Mouse (Mus musculus): ENCODE results near the gene Fbxo9.
"Not testable (repeated sequence)": the region's sequence is repeated elsewhere in the genome, so short reads cannot be mapped to it uniquely, and the experiment has no call there.

Fbxo9 gene

GRCm38 (mm10) chr9:78107912-78108795 is 711 bp downstream of the Fbxo9 start:
- DNase-seq (ENCODE audit: low spot score in 2 of 2) = peak; percentile 66 to 70

DNA sequence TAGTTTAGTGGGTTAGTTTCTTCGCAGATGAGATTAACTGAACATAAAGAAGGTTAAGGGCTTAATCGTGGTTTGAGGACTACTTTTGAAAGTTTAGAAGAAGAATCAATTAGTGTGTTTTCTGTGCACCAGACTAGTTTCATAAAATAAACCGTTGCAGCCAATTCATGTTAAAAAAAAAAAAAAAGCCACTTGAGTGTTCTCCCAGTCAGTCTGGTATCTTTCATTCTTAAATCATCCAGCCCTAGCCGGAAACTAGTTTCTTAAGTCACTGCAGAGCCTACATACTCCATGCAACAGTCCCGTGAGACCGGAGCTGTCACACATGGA is 1.3 kb downstream of the Fbxo9 start:
- no peak for DNase-seq (ENCODE audit: low spot score in 2 of 2)

DNA sequence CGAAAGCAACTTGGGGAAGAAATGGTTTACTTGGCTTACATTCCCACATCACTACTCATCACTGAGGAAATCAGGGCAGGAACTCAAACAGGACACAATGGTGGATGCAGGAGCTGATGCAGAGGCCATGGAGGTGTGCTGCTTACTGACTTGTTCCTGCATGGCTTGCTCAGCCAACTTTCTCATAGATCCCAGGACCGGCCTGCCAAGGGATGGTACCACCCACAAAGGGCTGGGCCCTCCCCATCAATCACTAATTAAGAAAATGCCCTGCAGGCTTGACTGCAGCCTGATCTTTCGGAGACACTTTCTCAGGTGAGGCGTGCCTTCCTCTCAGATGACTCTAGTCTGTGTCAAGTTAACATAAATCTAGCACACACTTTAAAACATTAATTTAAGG is 2.0 kb downstream of the Fbxo9 start:
- DNase-seq (ENCODE audit: low spot score in 2 of 2) = no peak

DNA sequence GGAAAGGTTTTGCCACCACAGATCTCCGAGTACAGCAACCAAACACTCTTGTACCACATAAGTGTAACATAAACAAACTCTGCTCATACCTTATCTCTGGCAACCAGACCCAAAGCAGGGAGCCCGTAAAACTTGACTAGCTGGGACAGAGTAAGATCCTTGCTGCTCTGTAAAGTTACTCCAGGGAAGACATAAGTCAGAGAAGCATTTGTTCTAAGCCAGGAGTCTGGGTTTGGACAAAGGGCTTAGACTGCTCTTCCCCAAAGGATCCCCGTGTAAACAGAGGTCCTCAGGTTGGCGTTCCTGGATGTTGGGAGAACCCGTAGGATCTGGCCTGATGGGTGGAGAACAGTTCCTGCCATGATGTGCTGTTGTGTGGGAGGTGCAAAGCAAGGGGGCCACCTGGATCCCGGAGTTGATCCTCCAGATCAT is 3.3 kb downstream of the Fbxo9 start:
- DNase-seq (ENCODE audit: low spot score in 2 of 2) = no peak

- DNase-seq (ENCODE audit: low spot score in 2 of 2) = no peak
Measured at GRCm38 (mm10) chr9:78104973-78105372, 3.9 kb downstream of the Fbxo9 start.

DNA sequence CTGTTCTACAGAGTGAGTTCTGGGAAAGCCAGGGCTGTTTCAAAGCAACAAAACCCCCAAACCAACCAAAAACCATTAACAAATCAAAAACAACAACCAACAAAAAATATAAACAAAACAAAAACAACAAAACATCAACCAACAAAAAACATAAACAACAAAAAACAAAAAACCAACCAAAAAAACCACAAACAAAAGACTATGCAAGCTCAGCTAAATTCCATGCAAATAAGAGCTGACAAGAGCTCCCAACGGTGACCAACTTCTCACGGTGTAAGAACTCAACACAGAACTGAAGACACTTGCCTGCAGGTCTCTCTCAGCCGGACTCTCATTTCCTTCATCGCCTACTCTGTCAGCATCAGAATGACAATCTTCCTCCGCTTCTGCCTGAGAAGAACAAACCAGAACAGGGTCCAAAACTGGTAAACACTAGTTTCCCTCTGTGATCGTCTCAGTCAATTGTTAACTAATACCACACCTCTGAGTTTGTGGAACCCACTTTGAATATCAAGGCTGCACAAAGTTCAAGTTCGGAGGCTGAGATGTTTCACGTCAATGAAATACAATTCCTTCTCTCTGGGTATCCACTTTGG is 4.8 kb downstream of the Fbxo9 start:
- no peak for DNase-seq (ENCODE audit: low spot score in 2 of 2)

DNA sequence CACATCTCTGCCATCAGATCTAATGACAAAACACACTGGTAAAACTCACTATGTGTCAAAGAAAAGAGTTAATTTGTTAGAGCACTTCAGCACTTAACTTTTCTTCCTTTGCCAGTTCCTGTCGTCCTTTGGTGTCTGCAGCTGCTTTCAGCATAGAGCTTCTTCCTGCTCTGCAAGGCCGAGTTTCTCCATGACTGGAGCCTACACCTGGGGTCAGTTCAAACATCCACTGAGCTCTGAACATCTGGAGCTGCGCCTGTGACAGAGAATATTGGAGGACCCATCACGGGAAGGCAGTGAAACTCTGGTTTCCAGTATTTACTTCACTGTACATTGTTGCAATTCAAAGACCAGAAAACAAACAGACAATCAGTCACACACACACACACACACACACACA is 7.4 kb downstream of the Fbxo9 start:
- no peak for DNase-seq (ENCODE audit: low spot score in 2 of 2)

DNA sequence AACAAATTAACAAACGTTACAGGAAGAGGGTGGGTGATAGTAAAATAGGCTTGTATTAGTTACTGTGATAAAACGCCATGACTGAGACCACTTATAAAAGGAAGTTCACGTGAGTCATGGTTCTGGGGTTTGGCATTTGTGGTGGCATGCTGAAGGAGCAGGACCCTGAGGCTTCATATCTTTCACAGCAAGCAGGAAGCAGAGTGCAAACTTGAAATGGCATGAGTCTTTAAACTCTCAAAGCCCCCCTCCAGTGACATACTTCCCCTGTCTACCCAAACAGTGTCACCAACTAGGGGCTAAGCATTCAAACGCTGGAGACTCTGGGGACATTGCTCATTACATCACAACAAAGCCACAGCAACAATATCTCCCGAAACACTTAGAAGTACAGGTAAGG is 7.9 kb downstream of the Fbxo9 start:
- no peak for DNase-seq (ENCODE audit: low spot score in 2 of 2)

- DNase-seq (ENCODE audit: low spot score in 2 of 2) = no peak
Measured at GRCm38 (mm10) chr9:78096376-78096775, 12.5 kb downstream of the Fbxo9 start.

DNA sequence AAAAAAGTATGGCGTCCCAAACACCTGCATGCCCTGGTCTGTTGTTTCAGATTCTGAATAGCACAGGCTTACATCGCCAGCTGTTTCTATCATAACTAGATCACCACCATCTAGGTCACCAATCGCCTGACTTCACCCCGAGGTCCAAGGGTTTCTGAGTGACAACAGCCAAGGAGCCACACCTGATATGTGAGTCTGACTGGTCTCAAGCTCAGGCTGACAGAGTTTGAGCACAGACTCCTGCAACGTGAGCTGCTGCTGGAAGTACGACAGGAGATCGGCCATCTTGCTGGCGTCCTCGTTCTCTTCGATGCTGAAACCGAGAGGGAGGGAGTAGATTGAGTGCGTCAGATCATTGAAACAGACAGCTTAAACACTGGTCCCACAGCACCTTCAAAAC is 13.2 kb downstream of the Fbxo9 start:
- DNase-seq (ENCODE audit: low spot score in 2 of 2) = no peak

DNA sequence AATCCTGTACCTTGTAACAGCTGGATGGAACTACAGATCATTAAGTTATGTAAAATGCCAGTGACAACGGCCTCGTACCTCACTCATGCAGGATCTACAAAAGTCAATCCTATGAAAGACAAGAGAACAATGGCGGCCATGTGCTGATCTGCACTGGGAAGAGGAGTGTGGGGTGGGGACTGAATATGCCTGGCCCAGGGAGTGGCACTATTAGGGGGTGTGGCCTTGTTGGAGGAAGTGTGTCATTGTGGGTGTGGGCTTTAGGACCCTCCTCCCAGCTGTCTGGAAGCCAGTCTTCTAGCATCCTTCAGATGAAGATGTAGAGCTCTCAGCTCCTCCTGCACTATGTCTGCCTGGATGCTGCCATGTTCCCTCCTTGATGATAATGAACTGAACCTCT is 18.3 kb downstream of the Fbxo9 start:
- DNase-seq (ENCODE audit: low spot score in 2 of 2) = no peak

DNA sequence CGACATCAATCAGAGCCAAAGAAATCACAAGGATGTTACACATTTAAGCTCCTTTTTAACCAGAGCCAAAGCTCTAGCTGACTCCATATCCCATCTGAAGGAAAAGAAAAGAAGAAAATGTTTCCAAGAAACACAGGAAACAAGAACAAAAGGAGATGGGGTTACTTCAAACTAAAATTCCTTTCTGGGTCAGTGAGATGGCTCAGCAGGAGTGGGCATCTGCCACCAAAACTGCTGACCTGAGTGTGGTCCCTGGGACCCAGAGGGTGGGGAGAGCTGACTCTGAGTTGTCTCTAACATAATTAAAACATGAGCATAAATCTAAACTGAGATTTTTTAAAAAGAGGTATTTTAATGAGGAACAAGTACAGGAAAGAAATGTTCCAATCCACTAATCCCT is 19.0 kb downstream of the Fbxo9 start:
- no peak for DNase-seq (ENCODE audit: low spot score in 2 of 2)

DNA sequence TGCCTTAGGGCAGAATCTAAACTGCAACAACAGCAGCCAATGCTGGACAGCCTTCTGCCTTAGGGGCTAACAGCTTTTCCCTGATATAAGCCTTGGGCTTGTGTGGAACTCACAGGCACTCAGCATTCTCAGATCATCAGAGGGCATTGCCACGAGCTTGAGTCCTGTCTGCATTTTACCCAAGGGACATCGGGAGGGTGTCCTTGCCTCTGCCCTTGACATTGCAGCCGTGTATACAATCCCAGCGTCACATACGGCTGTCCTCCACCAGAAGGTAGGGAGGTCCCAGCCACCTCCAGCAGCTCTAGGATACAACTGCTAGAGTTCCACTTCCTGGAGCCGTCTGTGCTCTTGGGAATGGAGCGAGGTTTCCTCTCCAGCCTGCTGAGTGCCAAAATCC is 19.9 kb downstream of the Fbxo9 start:
- DNase-seq (ENCODE audit: low spot score in 2 of 2) = no peak

DNA sequence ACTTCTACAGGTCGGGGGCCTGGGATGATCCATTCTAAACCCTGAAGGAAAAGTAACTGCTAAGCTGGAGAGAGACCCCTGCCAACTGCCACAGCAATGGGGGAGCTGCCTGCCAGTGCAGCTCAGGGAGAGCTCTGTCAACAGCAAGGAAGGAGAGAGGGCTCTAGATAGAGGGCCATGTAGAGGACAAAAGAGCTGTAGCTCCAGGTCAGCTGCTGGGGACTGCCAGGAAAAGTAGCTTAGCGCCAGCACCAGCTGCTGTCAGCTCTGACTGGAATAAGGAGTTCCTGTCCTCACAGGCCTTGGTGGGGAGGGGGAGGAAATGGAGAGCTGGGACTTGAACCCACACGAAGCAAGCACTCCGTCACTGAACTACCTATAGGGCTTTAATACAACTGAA is 20.3 kb downstream of the Fbxo9 start:
- no peak for DNase-seq (ENCODE audit: low spot score in 2 of 2)

DNA sequence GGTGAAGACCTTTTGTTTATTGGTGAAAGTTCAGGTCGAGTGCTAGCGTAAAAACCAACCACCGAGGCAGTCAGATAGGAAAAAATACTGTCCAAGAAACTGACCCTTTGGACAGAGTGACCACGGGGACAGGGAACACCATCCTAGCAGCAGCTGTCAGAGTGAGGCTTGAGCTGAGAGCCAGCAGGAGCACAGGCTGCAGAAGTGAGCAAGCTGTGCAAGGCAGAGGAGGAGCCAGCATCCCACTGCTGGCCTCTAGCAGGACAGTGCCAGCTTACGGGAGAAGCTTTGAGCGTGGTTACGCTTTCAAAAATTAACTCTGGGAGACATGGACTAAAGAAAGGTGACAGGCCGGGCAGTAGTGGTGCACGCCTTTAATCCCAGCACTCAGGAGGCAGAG is 21.1 kb downstream of the Fbxo9 start:
- no peak for DNase-seq (ENCODE audit: low spot score in 2 of 2)

GRCm38 (mm10) chr9:78085722-78086287 is 23.1 kb downstream of the Fbxo9 start:
- DNase-seq (ENCODE audit: low spot score in 2 of 2) = no peak

- no peak for DNase-seq (ENCODE audit: low spot score in 2 of 2)
Measured at GRCm38 (mm10) chr9:78084341-78084740, 24.5 kb downstream of the Fbxo9 start.

DNA sequence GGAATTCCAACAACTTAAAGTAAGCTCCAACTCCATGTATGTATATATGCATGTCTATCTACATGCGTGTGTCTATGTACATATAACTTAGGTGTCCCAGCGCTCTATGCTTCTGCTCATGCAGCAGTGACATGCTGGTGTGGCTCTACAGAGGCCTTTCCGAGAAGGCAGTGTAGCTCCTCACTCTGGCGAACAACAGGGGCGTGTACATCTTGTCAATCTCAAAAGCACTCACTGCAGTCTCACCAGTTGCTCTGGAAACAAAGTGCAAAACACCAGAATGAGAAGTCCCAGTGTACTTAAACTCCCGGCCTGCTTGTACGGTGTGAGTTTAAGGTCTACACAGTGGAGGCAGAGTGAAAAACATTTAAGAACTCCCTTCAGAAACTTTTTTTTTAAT is 27.0 kb downstream of the Fbxo9 start:
- DNase-seq (ENCODE audit: low spot score in 2 of 2) = no peak

- no peak for DNase-seq (ENCODE audit: low spot score in 2 of 2)
Measured at GRCm38 (mm10) chr9:78078240-78078639, 30.6 kb downstream of the Fbxo9 start.

GRCm38 (mm10) chr9:78075256-78075655 is 33.6 kb downstream of the Fbxo9 start:
- no peak for DNase-seq (ENCODE audit: low spot score in 2 of 2)

- DNase-seq (ENCODE audit: low spot score in 2 of 2) = no peak
Measured at GRCm38 (mm10) chr9:78073713-78074340, 35.0 kb downstream of the Fbxo9 start.

DNA sequence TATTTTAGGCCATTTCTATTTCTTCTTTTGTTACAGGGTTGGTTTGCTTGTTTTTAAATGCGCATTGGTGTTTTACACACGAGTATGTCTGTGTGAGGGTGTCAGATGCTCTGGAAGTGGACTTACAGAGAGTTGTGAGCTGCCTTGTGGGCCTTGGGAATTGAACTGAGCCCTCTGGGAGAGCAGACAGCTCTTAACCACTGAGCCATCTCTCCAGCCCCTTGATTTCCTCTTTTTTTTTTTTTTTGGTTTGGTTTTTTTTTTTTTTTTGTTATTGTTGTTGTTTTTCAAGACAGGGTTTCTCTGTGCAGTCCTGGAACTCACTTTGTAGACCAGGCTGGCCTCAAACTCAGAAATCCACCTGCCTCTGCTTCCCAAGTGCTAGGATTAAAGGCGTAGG is 35.6 kb downstream of the Fbxo9 start:
- not testable (repeated sequence) for DNase-seq (ENCODE audit: low spot score in 2 of 2)

DNA sequence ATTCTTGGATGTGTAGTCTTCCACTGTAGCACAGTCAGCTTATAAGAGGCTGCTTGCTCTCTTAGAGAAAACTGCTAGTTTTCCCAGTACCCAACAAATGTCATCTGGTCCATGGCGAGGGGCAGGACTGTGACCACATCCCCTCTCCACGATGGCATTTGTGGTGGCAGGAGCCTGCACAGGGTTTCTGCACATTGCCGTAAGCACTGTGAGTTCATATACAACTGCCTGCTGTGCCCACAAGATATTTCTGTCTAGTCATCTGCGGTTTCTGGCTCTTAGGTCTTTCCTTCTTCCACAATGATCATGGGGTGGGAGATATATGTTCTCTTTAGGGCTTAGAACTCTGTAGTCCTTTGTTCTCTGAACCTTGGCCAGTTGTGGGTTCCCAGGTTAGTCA is 37.2 kb downstream of the Fbxo9 start:
- no peak for DNase-seq (ENCODE audit: low spot score in 2 of 2)

All from right cerebral cortex, postnatal 36 days (tissue).